Mouse (Mus musculus): ENCODE measurements at regions not wholly inside any gene's neighbourhood (a gene's known extent, or its start where the extent isn't known, plus 50 kb on each side); places are given as distances from the start of the nearest gene placed in this dataset.

DNA sequence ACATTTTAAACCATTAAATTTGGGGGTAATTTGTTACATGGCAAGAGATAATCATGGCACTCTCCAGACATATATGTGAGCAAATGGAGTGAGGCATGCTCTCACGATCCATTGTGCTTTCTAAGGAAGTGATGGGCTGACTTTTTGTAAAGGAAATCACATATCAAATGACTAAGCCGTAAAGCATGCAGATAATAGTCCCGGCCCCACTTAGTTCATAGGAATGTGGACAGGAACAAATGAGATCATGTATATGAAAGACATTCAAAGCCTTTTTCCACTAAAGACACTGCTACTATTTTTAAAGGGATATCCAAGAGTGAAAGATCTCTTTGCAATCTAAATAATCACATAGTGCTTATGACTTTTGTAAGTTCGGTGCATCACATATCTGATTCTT is 146.9 kb downstream of the Lmo4 start:
- no peaks in the 10 kb centered on the region for H3K9me3 ChIP-seq
- no peaks in the 10 kb centered on the region for H3K4me1 ChIP-seq (replicated peaks)
- WGBS, result 75% methylated on average over 4 of the region's 4 CpGs
- H3K9ac ChIP-seq (replicated peaks), result no peak overlapping the region
- no peak overlapping the region for H3K4me3 ChIP-seq (replicated peaks)
- no peak overlapping the region for H3K4me2 ChIP-seq (replicated peaks)
- H3K27me3 ChIP-seq, result no peaks in the 10 kb centered on the region
- no peak overlapping the region for H3K27ac ChIP-seq
- no peak for ATAC-seq
- no peaks in the 10 kb centered on the region for H3K36me3 ChIP-seq

DNA sequence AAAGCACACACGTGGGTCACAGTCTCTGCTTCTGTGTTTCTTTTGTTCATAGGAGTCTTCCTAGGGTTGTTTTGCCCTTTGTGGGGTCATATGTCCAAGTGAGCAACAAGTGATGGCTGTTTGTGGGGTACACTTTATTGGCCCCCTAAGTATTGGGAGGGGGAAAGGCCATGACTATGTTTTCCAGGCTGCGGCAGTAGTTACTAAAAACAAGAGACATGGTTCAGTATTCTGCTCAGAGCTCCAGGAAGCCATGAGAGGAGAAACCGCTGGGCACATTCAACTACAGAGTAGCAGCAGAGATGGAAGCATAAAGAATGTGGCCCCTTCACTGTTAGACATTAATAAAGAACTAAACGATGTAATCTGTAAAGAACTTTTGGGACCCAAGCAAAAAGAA is 154.7 kb downstream of the Lmo4 start:
- Histone ChIP-seq H3K27ac (no peak overlapping the region), H3K4me2 (replicated peaks) (no peak overlapping the region), H3K4me3 (replicated peaks) (no peak overlapping the region), H3K4me1 (replicated peaks) (no peaks in the 10 kb centered on the region), H3K36me3 (no peaks in the 10 kb centered on the region), H3K9me3 (no peaks in the 10 kb centered on the region), H3K27me3 (no peaks in the 10 kb centered on the region), H3K9ac (replicated peaks) (no peak overlapping the region)
- no peak for ATAC-seq
- WGBS, result 83% methylated on average over 4 of the region's 4 CpGs

GRCm38 (mm10) chr3:144049270-144049669 is 155.8 kb downstream of the Lmo4 start:
- Histone ChIP-seq H3K4me2 (replicated peaks) (no peak overlapping the region), H3K9me3 (no peaks in the 10 kb centered on the region), H3K36me3 (no peaks in the 10 kb centered on the region), H3K27ac (no peak overlapping the region), H3K9ac (replicated peaks) (no peak overlapping the region), H3K4me1 (replicated peaks) (no peaks in the 10 kb centered on the region), H3K4me3 (replicated peaks) (no peak overlapping the region), H3K27me3 (no peaks in the 10 kb centered on the region)
- no peak for ATAC-seq
- 62% methylated on average over 4 of the region's 4 CpGs for WGBS

DNA sequence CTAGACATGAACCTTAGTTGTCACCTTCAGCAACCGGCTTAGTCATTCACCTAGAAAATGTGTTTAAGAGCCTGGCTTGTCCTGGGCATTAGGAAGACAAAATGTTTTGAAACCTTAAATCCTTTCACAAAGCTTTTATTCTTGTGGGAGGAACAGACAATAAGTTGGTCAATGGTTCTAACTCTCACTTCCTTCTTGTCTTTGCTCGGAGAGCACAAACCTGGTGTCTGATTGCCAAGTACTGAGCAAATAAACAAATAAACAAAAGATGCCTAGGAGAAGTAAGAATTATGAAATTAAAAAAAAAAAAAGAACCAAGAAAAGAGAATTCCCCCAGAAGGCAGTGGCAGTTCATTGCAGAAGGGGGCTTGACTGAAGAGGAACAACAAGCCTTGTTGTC is 160.7 kb downstream of the Lmo4 start:
- whole genome bisulfite sequencing, result 53% methylated on average over 2 of the region's 2 CpGs
- Histone ChIP-seq H3K36me3 (no peaks in the 10 kb centered on the region), H3K4me3 (replicated peaks) (no peak overlapping the region), H3K9me3 (no peaks in the 10 kb centered on the region), H3K27ac (no peak overlapping the region), H3K27me3 (no peaks in the 10 kb centered on the region), H3K9ac (replicated peaks) (no peak overlapping the region), H3K4me2 (replicated peaks) (no peak overlapping the region), H3K4me1 (replicated peaks) (no peaks in the 10 kb centered on the region)
- no peak for ATAC-seq

GRCm38 (mm10) chr3:144041788-144042187 is 163.2 kb downstream of the Lmo4 start:
- Histone ChIP-seq H3K9me3 (no peaks in the 10 kb centered on the region), H3K27ac (no peak overlapping the region), H3K4me2 (replicated peaks) (no peak overlapping the region), H3K4me1 (replicated peaks) (no peaks in the 10 kb centered on the region), H3K27me3 (no peaks in the 10 kb centered on the region), H3K36me3 (no peaks in the 10 kb centered on the region), H3K9ac (replicated peaks) (no peak overlapping the region), H3K4me3 (replicated peaks) (no peak overlapping the region)
- WGBS, result 90% methylated on average over 5 of the region's 5 CpGs
- no peak for ATAC-seq

GRCm38 (mm10) chr3:144039498-144039897 is 165.5 kb downstream of the Lmo4 start:
- no peak overlapping the region for H3K4me3 ChIP-seq (replicated peaks)
- no peak overlapping the region for H3K4me2 ChIP-seq (replicated peaks)
- no peak overlapping the region for H3K9ac ChIP-seq (replicated peaks)
- H3K27ac ChIP-seq, result no peak overlapping the region
- no peaks in the 10 kb centered on the region for H3K9me3 ChIP-seq
- no peaks in the 10 kb centered on the region for H3K4me1 ChIP-seq (replicated peaks)
- ATAC-seq, result no peak
- no peaks in the 10 kb centered on the region for H3K27me3 ChIP-seq
- no peaks in the 10 kb centered on the region for H3K36me3 ChIP-seq
- 85% methylated on average over 3 of the region's 3 CpGs for WGBS

- no peak overlapping the region for H3K4me3 ChIP-seq (replicated peaks)
- H3K9ac ChIP-seq (replicated peaks), result no peak overlapping the region
- 97% methylated on average over 1 of the region's 1 CpGs for WGBS
- no peak overlapping the region for H3K4me2 ChIP-seq (replicated peaks)
- no peaks in the 10 kb centered on the region for H3K4me1 ChIP-seq (replicated peaks)
- H3K27ac ChIP-seq, result no peak overlapping the region
- no peaks in the 10 kb centered on the region for H3K9me3 ChIP-seq
- H3K27me3 ChIP-seq, result no peaks in the 10 kb centered on the region
- no peak for ATAC-seq
- no peaks in the 10 kb centered on the region for H3K36me3 ChIP-seq
Measured at GRCm38 (mm10) chr3:144029611-144030010, 175.4 kb downstream of the Lmo4 start.

DNA sequence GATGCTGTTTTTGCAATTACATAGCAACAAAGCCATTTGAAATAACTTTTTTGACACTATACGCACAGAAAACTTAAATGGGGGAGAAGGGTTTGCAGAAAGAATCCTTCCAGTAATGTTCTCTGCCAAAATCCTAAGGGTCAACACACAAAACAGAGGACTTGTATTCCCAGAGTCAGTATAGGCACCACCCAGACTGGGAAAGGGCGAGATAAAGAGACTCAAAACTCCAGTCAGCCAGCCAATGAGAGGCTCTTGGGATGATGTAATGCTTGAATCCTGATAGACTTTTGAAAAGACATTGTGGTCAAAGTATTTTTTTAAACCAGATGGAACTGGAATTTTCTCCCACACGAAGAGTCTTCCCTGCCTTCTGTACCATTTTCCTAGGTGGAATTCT is 175.9 kb downstream of the Lmo4 start:
- no peak overlapping the region for H3K4me2 ChIP-seq (replicated peaks)
- no peaks in the 10 kb centered on the region for H3K4me1 ChIP-seq (replicated peaks)
- no peak overlapping the region for H3K4me3 ChIP-seq (replicated peaks)
- WGBS, result 81% methylated on average over 3 of the region's 3 CpGs
- H3K27ac ChIP-seq, result no peak overlapping the region
- H3K36me3 ChIP-seq, result no peaks in the 10 kb centered on the region
- no peak overlapping the region for H3K9ac ChIP-seq (replicated peaks)
- no peaks in the 10 kb centered on the region for H3K9me3 ChIP-seq
- H3K27me3 ChIP-seq, result no peaks in the 10 kb centered on the region
- ATAC-seq, result no peak

DNA sequence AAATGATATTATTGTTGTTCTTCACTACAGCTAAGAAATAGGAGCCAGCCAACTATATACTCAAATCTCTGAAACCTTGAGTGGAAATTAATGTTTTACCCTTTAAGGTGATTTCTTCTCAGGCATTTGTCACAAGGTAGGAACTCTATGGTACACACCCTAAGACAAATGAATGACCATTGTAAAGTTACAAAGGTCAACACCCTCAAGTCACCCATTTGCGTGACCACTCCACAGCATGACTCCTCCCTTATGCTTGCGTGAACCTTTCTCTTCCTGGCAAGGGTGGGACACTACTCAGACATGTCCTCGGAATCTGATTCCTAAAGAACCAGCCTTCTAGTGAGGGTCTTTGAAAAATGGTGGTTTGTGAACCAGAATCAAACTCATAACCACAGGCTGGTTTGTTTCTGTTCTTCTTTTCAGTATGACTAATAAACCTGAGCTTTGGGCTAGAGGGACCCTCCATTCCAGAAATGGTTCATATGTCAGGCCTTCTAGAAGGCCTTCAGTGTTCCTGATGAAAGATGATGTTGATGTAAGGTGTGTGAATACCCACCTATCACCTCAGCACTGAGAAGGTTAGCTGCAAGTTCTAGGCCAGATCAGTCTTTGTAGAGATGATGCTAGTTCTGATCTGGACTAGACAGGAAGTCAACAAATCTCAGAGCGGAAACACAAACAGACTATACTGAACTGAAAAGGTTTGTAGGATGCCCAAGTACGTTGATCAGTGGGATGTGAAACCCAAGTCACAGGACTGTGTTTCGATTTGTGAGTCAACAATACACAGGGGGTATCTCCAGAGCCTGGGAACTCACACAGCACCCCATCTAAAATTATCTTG is 177.7 kb downstream of the Lmo4 start:
- no peak for ATAC-seq
- H3K9ac ChIP-seq (replicated peaks), result no peak overlapping the region
- H3K4me2 ChIP-seq (replicated peaks), result no peak overlapping the region
- H3K9me3 ChIP-seq, result no peaks in the 10 kb centered on the region
- no peak overlapping the region for H3K27ac ChIP-seq
- no peaks in the 10 kb centered on the region for H3K36me3 ChIP-seq
- no peaks in the 10 kb centered on the region for H3K27me3 ChIP-seq
- no peak overlapping the region for H3K4me3 ChIP-seq (replicated peaks)
- 90% methylated on average over 6 of the region's 6 CpGs for WGBS
- no peaks in the 10 kb centered on the region for H3K4me1 ChIP-seq (replicated peaks)

- no peak overlapping the region for H3K4me3 ChIP-seq (replicated peaks)
- 76% methylated on average over 14 of the region's 14 CpGs for WGBS
- no peak for ATAC-seq
- no peaks in the 10 kb centered on the region for H3K9me3 ChIP-seq
- H3K36me3 ChIP-seq, result no peaks in the 10 kb centered on the region
- no peaks in the 10 kb centered on the region for H3K4me1 ChIP-seq (replicated peaks)
- no peak overlapping the region for H3K4me2 ChIP-seq (replicated peaks)
- H3K27me3 ChIP-seq, result no peaks in the 10 kb centered on the region
- no peak overlapping the region for H3K9ac ChIP-seq (replicated peaks)
- no peak overlapping the region for H3K27ac ChIP-seq
Measured at GRCm38 (mm10) chr3:144025451-144026125, 179.4 kb downstream of the Lmo4 start.

DNA sequence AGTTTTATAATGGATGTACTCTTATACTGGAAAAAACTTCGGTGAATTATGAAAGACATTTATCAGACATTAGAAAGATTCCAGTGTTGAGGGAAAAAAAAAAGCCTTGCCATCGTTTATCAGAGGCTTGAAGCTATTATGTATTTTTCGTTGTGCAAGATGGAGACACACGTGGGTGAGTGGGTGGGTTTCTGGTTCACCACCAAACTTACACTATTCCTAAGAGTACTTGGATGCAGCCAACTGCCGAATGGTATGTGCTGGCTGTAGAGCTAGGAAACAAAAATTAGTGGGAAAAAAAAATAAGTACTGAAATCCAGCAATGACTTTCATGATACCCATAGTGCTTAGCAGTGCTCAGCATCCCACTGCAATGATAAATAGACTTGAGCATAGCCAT is 180.8 kb downstream of the Lmo4 start:
- 92% methylated on average over 5 of the region's 5 CpGs for WGBS
- Histone ChIP-seq H3K4me3 (replicated peaks) (no peak overlapping the region), H3K27me3 (no peaks in the 10 kb centered on the region), H3K9me3 (no peaks in the 10 kb centered on the region), H3K27ac (no peak overlapping the region), H3K4me2 (replicated peaks) (no peak overlapping the region), H3K36me3 (no peaks in the 10 kb centered on the region), H3K4me1 (replicated peaks) (no peaks in the 10 kb centered on the region), H3K9ac (replicated peaks) (no peak overlapping the region)
- no peak for ATAC-seq

DNA sequence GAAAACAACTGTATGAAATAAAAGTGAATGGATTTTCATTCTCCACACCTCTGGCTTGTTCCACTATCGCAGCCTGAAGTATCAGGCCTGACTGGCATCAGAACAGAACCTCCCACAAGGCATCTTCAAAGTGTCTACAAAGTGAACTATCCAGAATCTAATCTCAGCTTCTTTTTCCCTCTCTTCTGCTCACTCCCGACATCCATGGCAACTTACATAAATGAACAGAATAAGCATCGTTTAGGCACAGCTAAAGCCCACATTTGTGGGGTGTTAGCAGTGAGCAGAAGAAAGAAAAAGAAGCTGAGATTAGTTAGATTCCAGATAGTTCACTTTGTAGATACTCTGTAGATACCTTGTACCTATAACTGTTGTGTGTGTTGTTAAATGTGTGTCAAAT is 182.0 kb downstream of the Lmo4 start:
- no peak overlapping the region for H3K9ac ChIP-seq (replicated peaks)
- H3K27ac ChIP-seq, result no peak overlapping the region
- H3K4me2 ChIP-seq (replicated peaks), result no peak overlapping the region
- ATAC-seq, result no peak
- no peaks in the 10 kb centered on the region for H3K4me1 ChIP-seq (replicated peaks)
- H3K4me3 ChIP-seq (replicated peaks), result no peak overlapping the region
- 88% methylated on average over 3 of the region's 3 CpGs for WGBS
- no peaks in the 10 kb centered on the region for H3K9me3 ChIP-seq
- no peaks in the 10 kb centered on the region for H3K36me3 ChIP-seq
- no peaks in the 10 kb centered on the region for H3K27me3 ChIP-seq

Measured in midbrain, embryonic 13.5 days (tissue).